Mouse (Mus musculus) embryonic facial prominence, embryonic 15.5 days (tissue): ENCODE measurements around the gene Mettl7b. TPM values are rescaled to one million over a fixed set of nuclear protein-coding genes. Genes with fewer than 3 reads are reported as not detected.

ENCODE experiments used
- ATAC-seq: fragments of 200-750 bp; cut with Nextera tagmentation; 2 replicates; pipeline ENCODE4 v1.8.0; 2017; ENCODE audit warnings: low read depth, moderate TSS enrichment; ENCODE audit not compliant: insufficient number of reproducible peaks, low FRiP score, low TSS enrichment
- H3K27ac ChIP-seq: fragments of 300-500 bp; sonication (generic); replicated peaks from 2 replicates; pipeline ENCODE4 v1.5.1; 2015; ENCODE audit warnings: mild to moderate bottlenecking, inconsistent platforms
- H3K27me3 ChIP-seq: fragments of 300-500 bp; sonication (generic); 2 replicates; pipeline ENCODE4 v1.6.1; 2015; ENCODE audit warnings: inconsistent platforms
- H3K36me3 ChIP-seq: fragments of 300-500 bp; sonication (generic); 2 replicates; pipeline ENCODE4 v1.6.1; 2015; ENCODE audit warnings: mild to moderate bottlenecking, inconsistent platforms
- H3K4me1 ChIP-seq: fragments of 300-500 bp; sonication (generic); 2 replicates; pipeline ENCODE4 v1.6.1; 2015; ENCODE audit warnings: inconsistent platforms
- H3K4me2 ChIP-seq: fragments of 300-500 bp; sonication (generic); replicated peaks from 2 replicates; pipeline ENCODE4 v1.6.1; 2015; ENCODE audit warnings: mild to moderate bottlenecking, inconsistent platforms
- H3K4me3 ChIP-seq: fragments of 300-500 bp; sonication (generic); replicated peaks from 2 replicates; pipeline ENCODE4 v1.5.1; 2015; ENCODE audit warnings: mild to moderate bottlenecking, inconsistent platforms
- H3K9ac ChIP-seq: fragments of 300-500 bp; sonication (generic); 2 replicates; pipeline ENCODE4 v1.6.1; 2015; ENCODE audit warnings: inconsistent platforms
- H3K9me3 ChIP-seq: fragments of 300-500 bp; sonication (generic); replicated peaks from 2 replicates; pipeline ENCODE4 v1.6.1; 2016; ENCODE audit warnings: inconsistent platforms
- WGBS: fragments of 180-500 bp; shearing (Covaris S2); methylation state at CpG from one replicate; pipeline ENCODE4 v1.1.7; 2015; 5-methylcytosine and 5-hydroxymethylcytosine counted together
- polyA plus RNA-seq: library from polyadenylated mRNA; unstranded; fragments of >200 nt; fragmentation: Nextera tagmentation; extraction: Ambion mirVana; gene quantifications from 2 replicates; pipeline ENCODE4 v1.2.1, GENCODE M21; 2015

Gene Mettl7b
- polyA plus RNA-seq, 1 experiment from 2014 or later = 0.31 TPM

- Histone ChIP-seq H3K27ac (no peak overlapping the region), H3K9me3 (no peaks in the 10 kb centered on the region), H3K36me3 (no peaks in the 10 kb centered on the region), H3K4me1 (no peaks in the 10 kb centered on the region), H3K4me2 (no peak overlapping the region), H3K9ac (no peak overlapping the region), H3K27me3 (no peaks in the 10 kb centered on the region), H3K4me3 (no peak overlapping the region)
- peak; percentile 6; the same call in 1 of the 2 replicates for ATAC-seq
- 24% methylated on average over 3 of the region's 3 CpGs for WGBS
Observed at GRCm38 (mm10) chr10:128945675-128946074, 15.1 kb downstream of the Mettl7b start.

DNA sequence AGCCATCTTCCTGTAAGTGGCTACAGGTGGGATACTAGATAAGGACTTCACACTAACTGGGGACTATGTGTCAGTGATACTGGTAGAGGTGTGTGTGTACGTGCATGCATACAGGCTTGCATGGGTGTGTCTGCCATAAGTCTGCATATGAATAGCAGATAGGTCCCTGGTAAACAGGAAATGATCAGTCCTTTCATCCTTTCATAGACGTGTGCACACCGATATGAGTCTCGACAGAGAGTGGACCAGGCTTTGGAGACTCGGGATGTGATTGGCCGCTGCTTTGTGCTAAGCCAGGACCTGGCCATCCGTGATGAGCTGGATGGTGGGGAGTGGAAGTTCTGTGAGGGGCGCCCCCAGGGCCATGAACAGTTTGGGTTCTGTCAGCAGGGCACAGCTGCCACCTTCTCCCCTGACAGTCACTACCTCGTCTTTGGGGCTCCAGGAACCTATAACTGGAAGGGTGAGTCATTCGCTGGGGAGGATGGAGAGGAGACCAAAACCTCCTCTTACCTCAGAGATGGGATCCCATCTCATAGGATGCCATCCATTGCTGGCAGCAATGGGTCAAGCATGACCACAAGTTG, 20.2 kb downstream of the Mettl7b start:
- WGBS = 74% methylated on average over 10 of the region's 10 CpGs
- H3K36me3 ChIP-seq = no peaks in the 10 kb centered on the region

DNA sequence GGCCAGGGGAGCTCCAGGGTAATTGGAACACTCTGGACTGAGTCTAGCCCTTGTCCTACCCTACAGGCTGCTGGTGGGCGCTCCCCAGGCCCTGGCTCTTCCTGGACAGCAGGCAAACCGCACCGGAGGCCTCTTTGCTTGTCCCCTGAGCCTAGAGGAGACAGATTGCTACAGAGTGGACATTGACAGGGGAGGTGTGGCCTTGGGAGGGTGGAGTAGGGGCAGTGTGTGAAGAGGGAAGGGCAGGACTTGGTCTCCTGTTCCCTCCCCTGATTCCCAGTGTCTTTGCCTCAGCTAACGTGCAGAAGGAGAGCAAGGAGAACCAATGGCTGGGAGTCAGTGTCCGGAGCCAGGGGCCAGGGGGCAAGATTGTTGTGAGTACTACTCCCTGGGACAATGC, 21.8 kb downstream of the Mettl7b start:
- Histone ChIP-seq H3K4me2 (no peak overlapping the region), H3K36me3 (no peaks in the 10 kb centered on the region), H3K9ac (no peak overlapping the region), H3K4me3 (no peak overlapping the region), H3K27me3 (peaks cover 24% of the 10 kb centered on the region), H3K9me3 (no peaks in the 10 kb centered on the region), H3K27ac (no peak overlapping the region), H3K4me1 (peaks cover 7% of the 10 kb centered on the region)
- 55% methylated on average over 5 of the region's 5 CpGs for WGBS
- ATAC-seq = no peak

More for the DNA sequence above, 20.2 kb downstream of the Mettl7b start:
- no peaks in the 10 kb centered on the region for H3K9me3 ChIP-seq
- no peak for ATAC-seq
- H3K9ac ChIP-seq = no peak overlapping the region
- no peak overlapping the region for H3K4me3 ChIP-seq
- peaks cover 8% of the 10 kb centered on the region for H3K27me3 ChIP-seq
- no peaks in the 10 kb centered on the region for H3K4me1 ChIP-seq
- H3K4me2 ChIP-seq = no peak overlapping the region
- no peak overlapping the region for H3K27ac ChIP-seq

DNA sequence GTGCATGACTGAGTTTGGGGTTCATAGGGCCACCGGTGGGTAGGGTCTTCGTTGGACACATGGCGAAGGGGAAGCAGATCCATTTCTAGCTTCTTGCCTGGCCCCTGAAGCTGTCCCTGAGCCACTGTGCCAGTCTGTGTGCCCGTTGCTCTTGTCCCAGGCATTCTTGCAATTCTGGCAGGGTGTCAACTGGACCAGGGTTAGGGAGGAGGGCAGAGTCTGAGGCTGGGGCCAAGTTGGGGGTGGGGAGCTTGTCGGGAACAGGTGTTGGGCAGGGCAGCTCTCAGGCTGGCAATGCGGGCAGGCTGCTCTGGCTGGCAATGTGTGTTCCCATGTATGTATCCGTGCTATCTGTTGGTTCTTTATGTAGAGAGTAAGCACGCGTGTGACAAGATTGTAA, 22.3 kb downstream of the Mettl7b start:
- WGBS = 77% methylated on average over 9 of the region's 9 CpGs

DNA sequence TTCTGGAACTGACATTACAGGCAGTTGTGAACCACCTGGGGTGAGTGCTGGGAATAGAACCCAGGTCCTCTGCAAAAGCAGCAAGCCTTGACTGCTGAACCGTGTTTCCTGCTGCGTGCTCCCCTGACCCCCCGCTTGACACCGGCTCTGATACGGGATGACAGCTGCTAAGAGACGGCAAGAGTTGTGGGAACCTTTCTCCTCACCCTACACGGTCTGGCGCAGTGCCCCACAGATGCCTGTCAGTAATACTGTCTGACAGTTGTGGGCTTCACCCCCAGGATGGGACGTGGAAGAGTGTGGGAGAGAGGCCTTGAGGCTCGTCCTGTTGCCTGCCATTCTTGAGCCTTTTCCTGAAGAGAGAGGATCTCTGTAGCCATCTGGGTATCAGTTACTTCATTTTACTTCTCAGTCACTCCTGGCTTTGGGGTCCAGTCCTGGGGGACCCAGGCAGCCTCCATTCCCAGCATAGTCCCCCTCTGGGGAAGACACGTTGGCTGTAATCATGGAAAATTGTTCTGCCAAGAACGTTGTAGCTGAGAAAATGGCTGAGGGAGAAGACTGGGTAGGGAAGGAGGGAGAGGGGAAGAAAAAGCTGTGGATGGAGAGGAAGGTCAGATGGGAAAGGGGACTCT, 22.9 kb downstream of the Mettl7b start:
- peaks cover 30% of the 10 kb centered on the region for H3K27me3 ChIP-seq
- H3K9ac ChIP-seq = no peak overlapping the region
- H3K4me2 ChIP-seq = no peak overlapping the region
- 59% methylated on average over 12 of the region's 12 CpGs for WGBS
- H3K27ac ChIP-seq = no peak overlapping the region
- ATAC-seq = no peak; the same call in 1 of the 2 replicates
- H3K9me3 ChIP-seq = no peaks in the 10 kb centered on the region
- no peaks in the 10 kb centered on the region for H3K36me3 ChIP-seq
- H3K4me1 ChIP-seq = peaks cover 14% of the 10 kb centered on the region
- H3K4me3 ChIP-seq = no peak overlapping the region

More for the DNA sequence above, 22.3 kb downstream of the Mettl7b start:
- H3K4me1 ChIP-seq = peaks cover 12% of the 10 kb centered on the region
- no peak overlapping the region for H3K27ac ChIP-seq
- H3K9ac ChIP-seq = no peak overlapping the region
- no peak overlapping the region for H3K4me2 ChIP-seq
- no peaks in the 10 kb centered on the region for H3K9me3 ChIP-seq
- ATAC-seq = 0 out of 2 replicates have a peak, but pooled peaks have one; percentile 12
- H3K4me3 ChIP-seq = no peak overlapping the region
- H3K27me3 ChIP-seq = peaks cover 27% of the 10 kb centered on the region
- no peaks in the 10 kb centered on the region for H3K36me3 ChIP-seq

DNA sequence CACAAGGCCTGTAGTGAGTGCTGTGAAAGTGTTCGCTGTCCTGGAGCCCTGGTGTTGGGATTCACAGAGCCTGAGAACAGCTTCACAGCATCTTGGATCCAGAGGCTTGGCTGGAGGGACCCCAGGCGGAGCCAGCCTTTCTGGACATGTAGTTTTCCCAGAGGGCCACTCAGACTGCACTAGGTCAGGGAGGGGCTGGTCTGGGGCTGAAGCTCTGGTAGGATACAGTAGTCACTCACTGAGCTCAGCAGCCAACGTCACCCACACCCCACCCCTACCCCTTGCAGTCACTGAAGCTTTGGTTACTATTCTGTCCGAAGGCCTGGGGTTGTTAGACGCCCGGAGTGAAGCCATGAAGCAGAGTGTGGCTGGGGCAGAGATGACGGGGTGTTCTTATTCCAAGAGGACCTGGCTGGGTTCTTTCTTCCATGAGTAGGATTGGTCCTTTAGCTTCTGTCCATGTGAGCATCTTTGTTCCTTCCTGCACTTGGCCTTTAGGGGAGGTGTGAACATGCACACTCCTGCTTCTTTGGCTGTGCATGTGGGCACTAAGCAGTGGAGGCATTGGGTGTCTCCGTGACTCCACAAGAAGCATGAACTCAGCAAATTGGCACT, 24.9 kb downstream of the Mettl7b start:
- 79% methylated on average over 8 of the region's 8 CpGs for WGBS
- ATAC-seq = no peak
- H3K9me3 ChIP-seq = no peaks in the 10 kb centered on the region
- H3K4me3 ChIP-seq = no peak overlapping the region
- no peak overlapping the region for H3K27ac ChIP-seq
- H3K36me3 ChIP-seq = no peaks in the 10 kb centered on the region
- no peak overlapping the region for H3K4me2 ChIP-seq
- peaks cover 46% of the 10 kb centered on the region for H3K27me3 ChIP-seq
- H3K4me1 ChIP-seq = peaks cover 14% of the 10 kb centered on the region
- H3K9ac ChIP-seq = no peak overlapping the region

DNA sequence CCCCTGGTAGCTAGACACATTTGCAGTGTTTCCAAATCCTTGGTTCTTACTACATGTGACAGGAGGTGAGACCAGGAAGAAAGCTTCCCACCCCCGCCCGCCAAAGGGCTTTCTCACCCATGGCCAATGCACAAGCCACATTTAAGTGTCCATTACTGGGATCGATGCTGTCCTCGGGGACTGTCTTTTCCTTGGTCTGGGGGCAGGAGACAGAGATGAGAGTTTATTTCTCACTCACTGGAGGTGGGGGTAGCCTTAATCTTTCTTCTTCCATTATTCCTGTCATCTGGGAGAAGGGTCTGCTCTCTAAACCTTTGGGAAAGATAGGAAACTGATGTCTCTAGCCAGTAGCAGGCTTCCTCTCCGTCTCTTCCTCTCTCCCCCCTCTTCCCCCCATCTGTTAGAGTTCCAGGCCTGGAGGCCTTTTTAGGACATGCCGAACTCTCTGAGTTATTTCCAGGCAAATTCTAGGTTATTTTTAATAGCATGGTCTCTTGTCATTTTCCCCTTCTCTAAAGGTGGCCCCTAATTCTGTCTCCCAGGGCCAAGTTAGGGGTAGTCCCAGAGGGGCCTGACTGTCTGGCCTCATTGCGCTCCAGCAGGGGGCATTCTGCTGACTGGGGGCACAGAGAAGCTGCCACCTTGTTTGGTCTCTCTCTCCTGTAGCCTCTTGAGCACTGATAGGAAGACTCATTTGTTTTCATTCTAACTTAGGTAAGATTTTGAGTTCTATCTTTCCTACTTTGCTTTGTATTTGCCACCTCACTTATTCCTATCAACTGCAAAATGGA, 25.6 kb downstream of the Mettl7b start:
- H3K9ac ChIP-seq = no peak overlapping the region
- H3K4me3 ChIP-seq = peak overlapping the region; percentile 48; the same call in 1 of the 2 replicates
- H3K9me3 ChIP-seq = no peaks in the 10 kb centered on the region
- H3K4me2 ChIP-seq = 0 out of 2 replicates have a peak overlapping the region, but pooled peaks have one; percentile 82
- peaks cover 14% of the 10 kb centered on the region for H3K4me1 ChIP-seq
- H3K27ac ChIP-seq = no peak overlapping the region
- WGBS = 56% methylated on average over 7 of the region's 7 CpGs
- H3K27me3 ChIP-seq = peaks cover 49% of the 10 kb centered on the region
- no peaks in the 10 kb centered on the region for H3K36me3 ChIP-seq
- no peak for ATAC-seq

- peak overlapping the region; percentile 82 for H3K4me2 ChIP-seq
- WGBS = 2% methylated on average over 21 of the region's 21 CpGs
- H3K27ac ChIP-seq = no peak overlapping the region
- H3K27me3 ChIP-seq = peaks cover 49% of the 10 kb centered on the region
- H3K9ac ChIP-seq = peak overlapping the region; percentile 21; the same call in 1 of the 2 replicates
- no peak for ATAC-seq
- peak overlapping the region; percentile 48 for H3K4me3 ChIP-seq
- H3K36me3 ChIP-seq = no peaks in the 10 kb centered on the region
- H3K9me3 ChIP-seq = no peaks in the 10 kb centered on the region
- H3K4me1 ChIP-seq = peaks cover 14% of the 10 kb centered on the region
Observed at GRCm38 (mm10) chr10:128933976-128934721, 26.6 kb downstream of the Mettl7b start.

- H3K9me3 ChIP-seq = no peaks in the 10 kb centered on the region
- H3K4me2 ChIP-seq = peak within 1 kb of the TSS; percentile 82
- peaks cover 14% of the 10 kb centered on the region for H3K4me1 ChIP-seq
- H3K36me3 ChIP-seq = no peaks in the 10 kb centered on the region
- ATAC-seq = peak; percentile 56; the same call in 1 of the 2 replicates
- under 1% methylated on average over 26 of the region's 26 CpGs for WGBS
- H3K4me3 ChIP-seq = peak within 1 kb of the TSS; percentile 48
- no peak within 1 kb of the TSS for H3K27ac ChIP-seq
- peaks cover 53% of the 10 kb centered on the region for H3K27me3 ChIP-seq
- H3K9ac ChIP-seq = peak within 1 kb of the TSS; percentile 21; the same call in 1 of the 2 replicates
Observed at GRCm38 (mm10) chr10:128933574-128933973, 27.2 kb downstream of the Mettl7b start, which contains the start of gene Itga7. Itga7 (plus strand) TSS chr10:128933818.

GRCm38 (mm10) chr10:128931441-128931840, 29.3 kb downstream of the Mettl7b start:
- WGBS = 61% methylated on average over 2 of the region's 2 CpGs
- no peak overlapping the region for H3K4me3 ChIP-seq
- H3K4me1 ChIP-seq = peaks cover 14% of the 10 kb centered on the region
- H3K36me3 ChIP-seq = no peaks in the 10 kb centered on the region
- H3K27ac ChIP-seq = no peak overlapping the region
- H3K4me2 ChIP-seq = no peak overlapping the region
- H3K9me3 ChIP-seq = no peaks in the 10 kb centered on the region
- H3K27me3 ChIP-seq = peaks cover 57% of the 10 kb centered on the region
- no peak overlapping the region for H3K9ac ChIP-seq
- no peak for ATAC-seq
